Mouse (Mus musculus) right cerebral cortex, postnatal 10 days (tissue): ENCODE results near the gene Clic1.

Experiments
- DNase-seq, 2 experiments: peaks; one replicate each; pipeline ENCODE4 v3.0.0; 2021; ENCODE audit warnings: low spot score in 2 of 2

The Clic1 gene

DNA sequence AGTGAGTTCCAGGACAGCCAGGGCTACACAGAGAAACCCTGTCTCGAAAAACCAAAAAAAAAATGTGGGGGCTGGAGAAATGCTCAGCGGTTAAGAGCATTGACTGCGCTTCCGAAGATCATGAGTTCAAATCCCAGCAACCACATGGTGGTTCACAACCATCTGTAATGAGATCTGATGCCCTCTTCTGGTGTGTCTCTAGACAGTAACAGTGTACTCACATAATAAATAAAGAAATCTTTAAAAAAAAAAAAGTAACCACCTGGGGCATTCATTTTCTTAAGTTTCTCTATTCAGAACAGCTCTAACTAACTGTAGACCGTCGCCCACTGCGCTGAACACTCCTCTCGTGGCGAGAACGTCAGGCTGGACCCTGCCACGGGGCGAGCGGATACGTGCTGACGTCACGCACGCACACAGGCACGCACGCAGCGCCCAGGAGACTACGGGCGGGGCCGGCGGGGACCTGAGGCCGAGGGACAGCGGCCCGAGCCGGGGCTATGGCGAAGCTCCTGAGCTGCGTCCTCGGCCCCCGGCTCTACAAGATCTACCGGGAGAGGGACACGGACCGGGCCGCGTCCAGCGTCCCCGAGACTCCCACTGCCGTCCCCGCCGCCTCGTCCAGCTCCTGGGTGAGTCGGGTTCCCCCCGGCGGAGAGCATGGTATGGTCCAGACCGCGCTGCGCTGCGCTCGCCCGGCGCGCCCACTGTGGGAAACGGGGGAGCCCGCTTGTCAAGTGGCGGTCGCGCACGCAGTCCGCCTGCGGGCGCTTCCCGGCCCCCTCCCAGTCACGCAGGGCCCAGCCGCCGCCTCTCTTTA, 39.3 kb downstream of the Clic1 start, which contains the start of gene Abhd16a:
TSS of gene Abhd16a (plus strand) at position 439 of the 820 bp plus-strand sequence.
- peak; percentile 96 for DNase-seq

DNA sequence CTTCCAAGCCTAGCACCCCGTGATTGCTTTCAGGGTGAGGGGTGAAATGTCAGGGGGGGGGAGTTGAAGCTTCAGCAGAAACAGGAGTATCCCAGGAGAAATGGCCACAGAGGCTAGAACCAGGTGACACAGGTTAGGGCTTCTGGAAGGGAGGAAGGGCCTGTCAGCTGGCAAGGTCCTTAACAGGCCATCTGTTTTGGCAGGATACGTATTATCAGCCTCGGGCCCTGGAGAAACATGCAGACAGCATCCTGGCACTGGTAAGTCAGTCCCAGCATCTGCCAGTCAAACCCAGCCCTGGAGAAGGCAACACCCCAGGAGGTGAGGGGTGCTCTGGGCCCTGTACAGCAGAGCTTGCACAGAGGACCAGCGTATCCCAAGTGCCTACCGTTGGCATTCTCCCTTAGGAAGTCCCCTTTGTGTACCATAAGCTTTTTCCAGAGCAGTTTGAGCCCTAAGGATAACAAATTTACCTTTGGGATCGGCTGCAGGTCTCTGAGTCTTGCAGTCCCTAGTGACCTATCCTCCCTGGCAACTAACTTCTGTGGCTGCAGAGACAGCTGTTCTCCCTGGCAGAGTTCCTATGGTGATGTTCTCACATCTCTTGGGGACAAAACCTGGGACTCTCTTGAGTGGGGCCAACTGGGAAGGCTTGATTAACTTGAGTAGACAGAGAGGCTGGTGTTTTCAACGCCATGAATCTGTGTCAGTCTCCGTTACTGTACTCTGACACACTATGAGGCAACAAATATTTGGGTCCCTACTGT, 40.6 kb downstream of the Clic1 start:
- no peak for DNase-seq

DNA sequence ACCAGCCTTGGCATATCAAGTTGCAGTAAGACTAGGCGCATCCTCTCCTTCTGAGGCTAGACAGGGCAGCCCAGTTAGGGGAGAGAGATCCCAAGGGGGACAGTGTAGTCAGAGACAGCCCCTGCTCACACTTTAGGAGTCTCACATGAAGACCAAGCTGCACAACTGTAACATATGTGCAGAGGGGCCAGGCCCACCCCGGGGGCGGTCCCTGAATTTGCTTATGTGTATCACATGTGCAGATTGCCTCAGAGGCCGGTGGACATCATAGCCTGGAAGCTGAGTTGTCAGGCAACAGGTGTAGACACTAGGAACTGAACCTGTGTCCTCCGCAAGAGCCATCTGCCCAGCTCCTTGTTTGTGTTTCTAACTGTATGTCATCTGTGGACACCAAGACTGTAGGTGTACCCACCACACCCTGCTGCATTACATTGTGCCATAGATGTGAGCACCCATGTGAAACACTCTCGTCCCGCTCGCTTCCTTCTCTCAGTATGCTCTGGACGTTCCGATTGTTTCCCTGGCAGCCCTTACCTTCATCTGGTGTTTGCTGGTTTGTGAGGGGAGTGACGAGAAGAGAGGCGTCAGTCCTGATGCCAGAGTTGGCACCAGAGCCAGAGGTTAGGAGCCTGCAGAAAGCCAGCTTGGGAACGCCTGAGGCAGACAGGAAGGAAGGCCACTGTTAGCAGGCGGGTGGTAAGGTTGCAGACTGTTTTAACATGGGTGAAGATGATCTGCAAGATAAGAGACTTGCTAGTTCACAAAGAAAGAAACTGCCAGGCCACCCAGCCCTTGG, 42.8 kb downstream of the Clic1 start:
- DNase-seq, result no peak

DNA sequence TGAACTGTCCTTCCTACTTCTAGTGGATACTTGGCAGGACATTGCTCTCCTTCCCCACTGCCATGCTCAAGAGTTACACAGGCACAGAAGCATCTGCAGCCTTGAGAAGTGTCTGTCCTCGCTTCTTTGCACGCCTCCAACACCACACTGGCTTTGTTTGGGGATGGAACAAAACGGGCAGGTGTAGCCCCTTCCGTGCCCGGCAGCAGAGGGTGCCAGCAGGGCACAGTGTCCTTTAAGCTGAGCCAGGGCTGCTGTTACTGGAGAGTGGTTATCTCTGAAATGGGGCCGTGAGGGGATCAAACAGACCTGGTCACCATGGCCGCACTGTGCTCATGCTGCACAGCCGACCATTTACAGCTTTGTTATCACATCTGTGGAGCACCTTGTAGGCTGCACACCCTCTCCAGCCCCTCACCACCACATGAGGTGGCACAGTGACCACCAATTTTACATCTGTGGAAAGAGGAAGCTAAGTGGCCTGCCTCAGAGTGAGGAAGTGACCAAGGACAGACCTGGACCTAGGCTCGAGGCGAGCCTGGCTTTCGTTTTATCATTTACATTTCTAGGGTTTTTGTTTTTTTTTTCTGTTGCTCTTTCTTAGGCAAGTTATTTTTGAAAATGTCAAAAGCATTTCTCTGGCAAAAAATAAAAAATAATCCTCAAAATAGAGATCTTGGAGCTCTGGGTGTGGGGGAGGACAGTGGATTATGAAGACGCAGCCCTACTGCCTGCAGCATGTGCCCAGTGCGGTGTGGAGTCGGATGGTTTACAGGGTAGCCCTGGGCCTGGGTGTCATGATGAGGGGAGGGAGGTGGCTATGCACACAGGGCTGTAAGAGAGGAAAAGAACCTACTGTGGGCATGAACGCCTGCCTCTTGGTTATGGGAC, 45.0 kb downstream of the Clic1 start:
- DNase-seq, result no peak

DNA sequence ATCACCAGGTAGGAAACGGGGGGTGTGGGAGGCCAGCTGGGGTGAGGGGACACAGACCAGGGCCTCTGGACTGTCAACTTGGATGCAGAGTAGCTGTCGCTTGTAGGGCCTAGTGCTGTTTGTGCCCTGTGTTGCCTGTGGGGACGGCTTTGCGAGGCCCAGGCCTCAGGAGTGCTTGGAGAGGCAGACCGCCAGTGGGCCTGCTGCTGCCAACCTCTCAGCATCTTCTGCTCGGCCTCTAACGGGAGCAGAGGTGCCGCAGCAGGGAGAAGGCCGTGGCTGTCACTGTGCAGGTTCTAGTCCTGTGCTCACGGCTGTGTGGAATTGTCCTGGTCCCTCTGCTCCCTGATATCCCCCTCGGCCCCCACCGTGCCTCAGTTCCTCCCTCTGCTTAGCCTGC, 46.8 kb downstream of the Clic1 start:
- no peak for DNase-seq

DNA sequence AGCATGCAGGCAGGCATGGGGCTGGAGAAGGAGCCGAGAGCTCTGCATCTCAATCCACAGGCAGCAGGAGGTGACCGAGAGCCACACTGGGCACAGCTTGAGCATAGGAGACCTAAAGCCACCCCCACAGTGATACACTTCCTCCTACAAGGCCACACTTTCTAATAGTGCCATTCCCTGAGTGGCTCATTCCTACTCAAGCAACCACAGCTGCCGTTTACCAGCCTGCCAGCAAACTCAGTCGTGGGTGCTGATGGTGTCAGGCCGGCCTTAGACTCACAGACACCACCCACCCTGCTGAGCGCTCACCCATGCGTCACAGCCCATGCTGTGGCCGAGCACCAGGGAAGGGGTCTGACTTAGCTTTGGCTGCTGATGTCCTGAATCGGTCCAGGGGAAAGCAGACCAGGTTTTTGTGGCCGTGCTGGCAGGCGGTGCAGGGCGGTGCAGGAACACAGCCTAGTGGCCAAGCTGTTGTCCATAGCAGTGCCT, 47.4 kb downstream of the Clic1 start:
- DNase-seq, result no peak

DNA sequence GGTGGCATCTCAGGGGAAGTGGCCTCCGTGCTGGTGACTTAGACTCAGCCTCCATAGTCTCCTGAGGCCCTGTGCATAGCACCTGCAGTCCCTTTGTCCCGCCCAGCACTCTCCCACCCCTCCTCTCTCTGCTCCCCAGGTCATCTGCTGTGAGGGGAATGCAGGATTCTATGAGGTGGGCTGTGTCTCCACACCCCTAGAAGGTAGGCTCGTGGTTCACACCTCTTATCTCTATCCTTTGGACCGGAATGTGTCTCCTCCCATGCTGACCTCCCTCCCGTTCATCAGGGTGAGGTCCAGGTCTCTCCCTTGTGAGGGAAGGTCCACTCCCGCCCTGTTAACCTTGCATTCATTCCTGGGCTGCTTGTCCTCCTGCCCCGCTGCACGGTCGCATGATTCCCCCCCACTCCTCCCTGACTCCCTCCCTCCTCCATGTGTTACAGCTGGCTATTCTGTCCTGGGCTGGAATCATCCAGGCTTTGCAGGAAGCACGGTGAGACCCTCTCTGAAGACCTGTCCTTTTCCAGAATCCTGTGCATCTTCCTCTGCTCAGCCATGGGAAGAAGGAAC, 50.5 kb downstream of the Clic1 start:
- DNase-seq, result no peak

DNA sequence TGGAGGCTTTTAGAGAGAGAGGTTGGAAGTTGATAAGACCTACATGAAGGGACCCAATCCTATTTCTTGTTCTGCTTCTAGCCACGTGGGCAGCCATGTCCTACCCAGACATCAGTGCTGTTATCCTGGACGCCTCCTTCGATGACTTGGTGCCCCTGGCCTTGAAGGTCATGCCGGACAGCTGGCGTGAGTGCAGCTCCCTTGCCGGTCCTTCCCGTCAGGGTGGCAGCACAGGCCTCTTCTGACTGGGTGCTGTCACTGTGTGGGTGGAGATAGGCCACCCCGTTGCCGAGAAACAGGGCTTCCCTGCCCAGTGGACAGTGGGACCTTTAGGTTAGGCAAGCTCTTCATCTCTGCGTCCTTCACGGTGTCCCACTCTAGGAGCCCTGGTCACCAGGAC, 51.4 kb downstream of the Clic1 start:
- no peak for DNase-seq

DNA sequence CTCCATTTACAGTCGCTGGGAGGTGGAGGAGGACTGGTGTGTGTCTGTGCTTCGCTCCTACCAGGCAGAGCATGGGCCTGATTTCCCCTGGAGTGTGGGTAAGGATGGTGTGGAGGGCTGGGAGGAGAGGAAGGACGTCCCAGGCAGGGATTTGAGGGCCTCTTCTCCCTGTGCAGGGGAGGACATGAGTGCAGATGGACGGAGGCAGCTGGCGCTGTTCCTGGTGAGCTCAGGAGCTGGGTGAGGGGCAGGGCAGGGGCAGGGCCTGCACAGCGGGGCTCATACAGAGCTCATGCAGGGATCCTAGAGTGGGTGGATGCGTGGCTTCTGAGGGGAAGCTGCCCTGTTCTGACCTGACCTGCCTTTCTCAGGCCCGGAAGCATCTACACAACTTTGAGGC, 52.5 kb downstream of the Clic1 start:
- no peak for DNase-seq

DNA sequence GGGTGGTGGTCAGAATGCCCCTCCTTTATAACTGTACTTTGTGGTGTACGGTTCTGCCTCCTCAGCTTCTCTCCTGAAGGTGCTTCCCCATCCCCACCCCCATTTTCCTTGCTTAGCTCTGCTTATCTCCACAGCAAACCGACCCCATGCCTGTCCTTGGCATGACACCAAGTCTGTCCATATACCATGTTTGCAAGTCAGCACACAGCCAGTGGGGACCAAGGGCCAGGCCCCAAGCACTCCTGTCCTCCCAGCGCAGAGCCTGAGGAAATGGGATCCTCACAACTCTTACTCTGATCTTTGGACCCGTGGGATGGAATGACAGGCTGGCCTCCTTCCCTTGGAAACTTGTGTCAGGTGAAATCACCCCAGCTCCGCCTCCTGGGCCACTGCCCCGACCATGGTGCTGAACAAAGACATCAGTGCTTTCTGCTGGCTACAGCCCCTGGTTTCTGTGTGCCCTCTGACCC, 53.5 kb downstream of the Clic1 start:
- no peak for DNase-seq

DNA sequence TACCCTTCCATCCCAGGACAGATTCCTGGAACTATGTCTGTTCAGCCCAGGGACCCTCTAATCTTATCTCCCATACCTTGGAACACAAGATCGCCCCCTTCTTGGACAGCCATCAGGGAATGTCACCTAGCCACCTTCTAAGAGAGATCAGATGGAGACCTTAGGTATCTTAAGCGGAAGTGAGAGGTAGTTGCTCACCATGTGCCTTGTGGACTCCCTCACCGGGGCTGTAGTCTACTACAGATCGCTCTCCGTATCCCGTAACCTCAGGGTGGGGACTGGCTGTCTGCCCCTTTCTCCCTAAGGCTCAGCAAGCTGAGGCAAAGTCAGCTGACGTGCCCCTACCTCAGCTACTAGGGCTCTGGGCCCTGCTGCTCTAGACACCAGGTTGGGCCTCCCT, 54.3 kb downstream of the Clic1 start:
- DNase-seq, result no peak

DNA sequence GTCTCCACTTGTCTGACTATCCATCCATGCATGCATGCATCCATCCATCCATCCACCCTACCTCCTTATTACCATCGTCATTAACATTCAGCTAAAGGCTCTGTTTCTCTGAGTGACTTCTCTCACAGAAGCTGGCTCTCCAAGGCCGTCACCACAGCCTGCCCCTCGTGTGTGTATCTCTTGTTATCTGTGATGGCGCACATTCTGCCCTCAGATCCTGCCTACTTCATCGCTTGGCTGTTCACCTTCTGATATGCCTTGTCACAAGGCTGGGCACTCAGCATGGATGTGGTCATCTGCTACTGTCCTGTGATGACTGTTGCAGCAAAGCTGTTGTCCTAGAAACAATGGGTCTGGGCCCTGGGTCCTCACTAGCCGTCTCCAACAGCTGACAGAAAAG, 55.0 kb downstream of the Clic1 start:
- DNase-seq, result no peak

DNA sequence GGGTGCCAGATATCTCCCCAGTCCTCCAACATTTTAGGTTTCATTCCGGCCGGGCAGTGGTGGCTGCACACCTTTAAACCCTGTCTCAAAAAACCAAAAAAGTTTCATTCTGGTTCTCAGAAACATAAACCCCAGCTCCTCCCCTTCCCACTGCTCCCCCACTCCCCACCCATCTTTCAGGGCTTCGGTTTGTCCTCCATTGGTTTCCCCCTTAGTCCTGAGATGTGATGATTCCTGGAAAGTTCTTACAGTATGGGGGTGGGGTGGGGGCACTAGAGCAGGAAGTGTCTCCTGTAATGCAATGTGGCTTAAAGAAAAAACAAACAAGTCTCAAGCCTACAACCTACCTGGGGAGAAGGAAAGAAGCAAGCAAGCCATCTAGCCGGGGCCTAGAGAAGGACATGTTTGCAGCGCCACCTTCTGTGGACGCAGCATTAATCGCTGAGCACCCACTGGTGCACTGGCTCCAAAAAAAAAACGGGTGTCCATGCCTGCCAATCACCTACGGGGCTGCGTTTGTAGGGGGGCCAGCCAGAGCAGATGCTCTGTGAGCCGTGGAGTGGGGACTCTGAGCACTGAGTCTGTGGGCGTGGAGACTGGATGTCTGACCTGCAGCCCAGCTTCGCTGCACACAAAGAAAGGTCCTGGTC, 56.1 kb downstream of the Clic1 start:
- DNase-seq, result no peak

DNA sequence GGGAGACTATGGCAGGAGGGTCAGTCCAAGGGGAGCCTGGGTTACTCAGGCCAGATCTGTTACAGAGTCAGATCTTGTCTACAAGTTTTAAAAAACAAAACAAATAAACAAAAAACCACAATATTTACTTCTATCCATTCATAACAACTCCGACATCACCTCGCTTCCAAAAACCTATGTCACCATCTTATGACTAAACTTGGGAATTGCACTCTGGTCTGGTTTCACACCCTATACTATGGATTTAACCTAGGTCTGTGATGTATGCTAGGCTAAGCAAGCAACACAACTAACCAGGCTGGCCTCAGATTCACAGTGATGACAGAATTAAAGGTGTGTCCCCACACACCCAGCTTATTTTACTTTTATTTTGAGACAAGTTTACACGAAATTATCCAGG, 56.8 kb downstream of the Clic1 start:
- no peak for DNase-seq

DNA sequence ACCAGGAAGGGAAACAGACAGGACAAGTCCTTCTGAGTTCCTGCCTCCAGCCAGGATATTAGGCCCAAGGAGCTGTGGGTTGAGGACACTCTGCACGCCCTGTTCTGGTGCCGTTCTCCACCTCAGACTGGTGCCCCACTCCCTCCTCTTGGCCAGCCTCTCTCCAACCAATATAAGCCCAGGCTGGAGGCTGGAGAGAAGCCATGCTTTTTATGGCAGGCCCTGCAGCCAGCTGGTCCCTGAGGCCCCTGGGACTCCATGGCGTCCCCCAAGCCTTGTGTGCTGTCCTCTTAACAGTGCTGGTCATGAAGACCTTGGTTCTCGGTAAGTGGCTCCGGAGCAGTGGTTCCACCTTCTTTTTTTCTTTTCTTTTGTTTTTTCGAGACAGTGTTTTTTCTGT, 58.3 kb downstream of the Clic1 start, which contains the start of gene Ly6g5c:
TSS of gene Ly6g5c (plus strand) at position 183 of the 400 bp plus-strand sequence.
- no peak for DNase-seq
